Mouse (Mus musculus): ENCODE results near the gene Ints12. TPM values are rescaled to one million over a fixed set of nuclear protein-coding genes. Genes with fewer than 3 reads are reported as not detected.

The Ints12 gene
- polyA plus RNA-seq, 3 experiments from 2014 or later, result 21.8 to 26.9 (median 23.4) TPM

- no peak for ATAC-seq
Observed at GRCm38 (mm10) chr3:133151629-133152028, 60.0 kb downstream of the Ints12 start.

- no peak for ATAC-seq
Observed at GRCm38 (mm10) chr3:133152831-133153230, 61.2 kb downstream of the Ints12 start.

GRCm38 (mm10) chr3:133153629-133154028 lies 62.0 kb downstream of the Ints12 start:
- no peak for ATAC-seq

GRCm38 (mm10) chr3:133154683-133155082 lies 63.0 kb downstream of the Ints12 start:
- no peak for ATAC-seq

GRCm38 (mm10) chr3:133158260-133158659 lies 66.6 kb downstream of the Ints12 start:
- ATAC-seq, result no peak

Other genes starting within 250 kb of the Ints12 start
- gene Npnt, start 141.5 kb upstream of the Ints12 start, polyA plus RNA-seq (2017; shearing (Covaris generic)), result 1 to 10 TPM in 2 of 3 experiments, under 1 TPM in 1; 0.86 to 3.0 (median 1.0) TPM
- 1 to 10 TPM; 3.0 to 4.6 (median 3.7) TPM for gene Gstcd, start 193 bp downstream of the Ints12 start, polyA plus RNA-seq (2017; shearing (Covaris generic))
- gene Arhgef38, start 143.1 kb downstream of the Ints12 start, polyA plus RNA-seq (2017; shearing (Covaris generic)), result under 1 TPM in 1 of 3 experiments, not detected in 2; 0.08 TPM
- gene Ppa2, start 218.3 kb downstream of the Ints12 start, polyA plus RNA-seq (2017; shearing (Covaris generic)), result 10 to 100 TPM; 12.6 to 27.0 (median 21.7) TPM

Data from inflammation-experienced regulatory T-cells, adult 6 months (primary cell).